ENCODE assay signal across 26 mouse cellular contexts in genomic region chr2:70155226-70155836, GRCm38 (mm10).
DNase-seq lines count a peak whose midpoint lies in the region; ATAC-seq and TF ChIP-seq lines count a peak whose summit lies in the region.
"Had no signal": no experiment of that assay in that cellular context is flagged by ENCODE, and none has a peak within 500 bp of the region (broad histone marks: within the 10 kb centered on the region; RNA-seq: fewer than 3 reads in every experiment).

No protein-coding gene starts in this region.

- H3K4me3 ChIP-seq in forebrain, embryonic 11.5 days (ENCODE audit: low read depth, low read length), result no peak overlapping the region
- H3K4me3 ChIP-seq in forebrain, embryonic 10.5 days, result no peak overlapping the region
- H3K4me3 ChIP-seq in neural tube, embryonic 13.5 days, result no peak overlapping the region
- H3K4me3 ChIP-seq in midbrain, postnatal 0 days (ENCODE audit: low read depth, low read length), result no peak overlapping the region
- no peak overlapping the region for H3K4me3 ChIP-seq in cerebellum, adult 2 months (replicated peaks; ENCODE audit: insufficient read depth, low read depth, low read length)
- no peak overlapping the region for H3K4me3 ChIP-seq in kidney, embryonic 15.5 days (replicated peaks)
- H3K4me3 ChIP-seq: embryonic facial prominence, embryonic 15.5 days; heart, embryonic 15.5 days; limb, embryonic 13.5 days; liver, embryonic 12.5 days; midbrain, embryonic 12.5 days had no signal

- H3K36me3 ChIP-seq in forebrain, embryonic 11.5 days (ENCODE audit: control insufficient read depth, insufficient read depth, low read length), result no peaks in the 10 kb centered on the region
- no peaks in the 10 kb centered on the region for H3K36me3 ChIP-seq in forebrain, embryonic 10.5 days (replicated peaks)
- no peaks in the 10 kb centered on the region for H3K36me3 ChIP-seq in neural tube, embryonic 13.5 days
- no peaks in the 10 kb centered on the region for H3K36me3 ChIP-seq in midbrain, postnatal 0 days (ENCODE audit: insufficient read depth, low read length)
- H3K36me3 ChIP-seq in kidney, embryonic 15.5 days, result no peaks in the 10 kb centered on the region
- H3K36me3 ChIP-seq: embryonic facial prominence, embryonic 15.5 days; heart, embryonic 15.5 days; limb, embryonic 13.5 days; liver, embryonic 12.5 days; midbrain, embryonic 12.5 days had no signal

- 80% methylated on average over 8 of the region's 8 CpGs for WGBS in forebrain, embryonic 11.5 days
- 88% methylated on average over 8 of the region's 8 CpGs for WGBS in forebrain, embryonic 10.5 days
- 61% methylated on average over 8 of the region's 8 CpGs for whole genome bisulfite sequencing in neural tube, embryonic 13.5 days
- WGBS in midbrain, postnatal 0 days, result 31% methylated on average over 8 of the region's 8 CpGs
- WGBS in cerebellum, adult 2 months, result 83% methylated on average over 8 of the region's 8 CpGs
- WGBS in kidney, embryonic 15.5 days, result 72% methylated on average over 8 of the region's 8 CpGs

- DNase-seq in forebrain, embryonic 11.5 days (ENCODE audit: low spot score), result no peak
- DNase-seq in forebrain, embryonic 10.5 days (ENCODE audit: extremely low spot score, low spot score), result no peak
- no peak for DNase-seq in neural tube, embryonic 10.5 days (ENCODE audit: extremely low spot score, low spot score)
- DNase-seq in midbrain, postnatal 0 days (ENCODE audit: low spot score), result no peak
- no peak for DNase-seq in cerebellum, adult 2 months
- DNase-seq: adrenal gland, adult 8-10 months; cerebellum, adult 8-10 months; gastrocnemius, postnatal 36 days; heart, postnatal 36 days; kidney, adult 8-10 months; kidney, postnatal 14 days; lung, adult 18-20 months; lung, postnatal 10 days; retina, postnatal 1 day; right cerebral cortex, postnatal 25 days; spleen, adult 18-20 months; thymus, postnatal 14 days had no signal

- no peak overlapping the region for H3K9ac ChIP-seq in forebrain, embryonic 11.5 days (ENCODE audit: low read length)
- H3K9ac ChIP-seq in neural tube, embryonic 13.5 days, result no peak overlapping the region
- H3K9ac ChIP-seq in midbrain, postnatal 0 days (replicated peaks; ENCODE audit: low read length, poor library complexity, severe bottlenecking), result no peak overlapping the region
- no peak overlapping the region for H3K9ac ChIP-seq in kidney, embryonic 15.5 days
- H3K9ac ChIP-seq: embryonic facial prominence, embryonic 15.5 days; heart, embryonic 15.5 days; hindbrain, embryonic 14.5 days; limb, embryonic 13.5 days; liver, embryonic 12.5 days; midbrain, embryonic 12.5 days had no signal

- TF ChIP-seq CTCF in midbrain, postnatal 0 days (IDR thresholded peaks at IDR 0.05), result no peak
- TF ChIP-seq CTCF in cerebellum, adult 2 months (IDR thresholded peaks at IDR 0.05; ENCODE audit: borderline replicate concordance, insufficient read depth, low read depth, low read length), result no peak

- H3K4me2 ChIP-seq in forebrain, embryonic 11.5 days (ENCODE audit: low read depth, low read length, severe bottlenecking), result no peak overlapping the region
- no peak overlapping the region for H3K4me2 ChIP-seq in neural tube, embryonic 13.5 days
- no peak overlapping the region for H3K4me2 ChIP-seq in midbrain, postnatal 0 days (ENCODE audit: low read depth, low read length, poor library complexity, severe bottlenecking)
- no peak overlapping the region for H3K4me2 ChIP-seq in kidney, embryonic 15.5 days
- H3K4me2 ChIP-seq: embryonic facial prominence, embryonic 15.5 days; heart, embryonic 15.5 days; hindbrain, embryonic 14.5 days; limb, embryonic 13.5 days; liver, embryonic 12.5 days; midbrain, embryonic 12.5 days had no signal

- peaks cover 6% of the 10 kb centered on the region; the same call in 1 of the 2 replicates for H3K4me1 ChIP-seq in forebrain, embryonic 11.5 days (replicated peaks; ENCODE audit: control insufficient read depth, insufficient read depth, low read length)
- peaks cover 17% of the 10 kb centered on the region for H3K4me1 ChIP-seq in forebrain, embryonic 10.5 days
- H3K4me1 ChIP-seq in neural tube, embryonic 13.5 days (replicated peaks), result peaks cover 30% of the 10 kb centered on the region
- no peaks in the 10 kb centered on the region; the same call in 1 of the 2 replicates for H3K4me1 ChIP-seq in midbrain, postnatal 0 days (ENCODE audit: insufficient read depth, low read length)
- no peaks in the 10 kb centered on the region for H3K4me1 ChIP-seq in cerebellum, adult 2 months (ENCODE audit: control insufficient read depth, insufficient read depth, low read length)
- peaks cover 12% of the 10 kb centered on the region for H3K4me1 ChIP-seq in kidney, embryonic 15.5 days
- H3K4me1 ChIP-seq: embryonic facial prominence, embryonic 15.5 days; heart, embryonic 15.5 days; limb, embryonic 13.5 days; liver, embryonic 12.5 days had no signal

- no peak for TF ChIP-seq POLR2A in cerebellum, adult 2 months (IDR thresholded peaks at IDR 0.05; ENCODE audit: borderline replicate concordance, insufficient read depth, low read length)

- no peaks in the 10 kb centered on the region for H3K27me3 ChIP-seq in forebrain, embryonic 11.5 days (ENCODE audit: control insufficient read depth, insufficient read depth, low read length)
- H3K27me3 ChIP-seq in forebrain, embryonic 10.5 days (ENCODE audit: poor library complexity, severe bottlenecking), result peaks cover 14% of the 10 kb centered on the region; the same call in 1 of the 2 replicates
- H3K27me3 ChIP-seq in neural tube, embryonic 13.5 days, result 0 out of 2 replicates have a peak, but pooled peaks cover 4% of the 10 kb centered on the region
- H3K27me3 ChIP-seq in midbrain, postnatal 0 days (ENCODE audit: insufficient read depth, low read length), result no peaks in the 10 kb centered on the region
- no peaks in the 10 kb centered on the region; the same call in 1 of the 2 replicates for H3K27me3 ChIP-seq in cerebellum, adult 2 months (ENCODE audit: control insufficient read depth, insufficient read depth, low read length)
- no peaks in the 10 kb centered on the region for H3K27me3 ChIP-seq in kidney, embryonic 15.5 days
- H3K27me3 ChIP-seq: embryonic facial prominence, embryonic 15.5 days; heart, embryonic 15.5 days; limb, embryonic 13.5 days; liver, embryonic 12.5 days; midbrain, embryonic 12.5 days had no signal

- no peaks in the 10 kb centered on the region for H3K9me3 ChIP-seq in forebrain, embryonic 11.5 days (ENCODE audit: control insufficient read depth, low read length)
- H3K9me3 ChIP-seq in forebrain, embryonic 10.5 days, result no peaks in the 10 kb centered on the region
- no peaks in the 10 kb centered on the region for H3K9me3 ChIP-seq in neural tube, embryonic 13.5 days
- no peaks in the 10 kb centered on the region for H3K9me3 ChIP-seq in midbrain, postnatal 0 days (ENCODE audit: low read length)
- H3K9me3 ChIP-seq in kidney, embryonic 15.5 days (replicated peaks), result no peaks in the 10 kb centered on the region
- H3K9me3 ChIP-seq: embryonic facial prominence, embryonic 15.5 days; heart, embryonic 15.5 days; limb, embryonic 13.5 days; liver, embryonic 12.5 days; midbrain, embryonic 12.5 days had no signal

- ATAC-seq in forebrain, embryonic 11.5 days (replicated peaks; ENCODE audit: low FRiP score), result no peak
- no peak for ATAC-seq in neural tube, embryonic 13.5 days (ENCODE audit: low read depth)
- ATAC-seq in midbrain, postnatal 0 days (ENCODE audit: low FRiP score), result no peak
- no peak for ATAC-seq in kidney, embryonic 15.5 days (replicated peaks; ENCODE audit: low FRiP score)
- ATAC-seq: activated CD4-positive, CD25-positive, alpha-beta regulatory T cell, adult 4 months; liver, embryonic 12.5 days had no signal

- 0 out of 2 replicates have a peak overlapping the region, but pooled peaks have one; percentile 12 for H3K27ac ChIP-seq in forebrain, embryonic 11.5 days (ENCODE audit: low read depth, low read length)
- no peak overlapping the region for H3K27ac ChIP-seq in forebrain, embryonic 10.5 days
- peak overlapping the region; percentile 49; the same call in 1 of the 2 replicates for H3K27ac ChIP-seq in neural tube, embryonic 13.5 days (replicated peaks)
- H3K27ac ChIP-seq in midbrain, postnatal 0 days (ENCODE audit: low read depth, low read length), result 0 out of 2 replicates have a peak overlapping the region, but pooled peaks have one; percentile 6
- no peak overlapping the region for H3K27ac ChIP-seq in cerebellum, adult 2 months (ENCODE audit: insufficient read depth, low read length)
- H3K27ac ChIP-seq in kidney, embryonic 15.5 days, result no peak overlapping the region
- H3K27ac ChIP-seq: embryonic facial prominence, embryonic 15.5 days; heart, embryonic 15.5 days; hindbrain, embryonic 14.5 days; limb, embryonic 13.5 days; liver, embryonic 12.5 days; midbrain, embryonic 12.5 days had no signal

Comparison
In these comparisons a context has a peak if more than half of its experiments do, and no peak if none do; other contexts are left out.
1. H3K27ac ChIP-seq: peak in forebrain, embryonic 11.5 days (single experiment), neural tube, embryonic 13.5 days (single experiment) and midbrain, postnatal 0 days (single experiment); none in forebrain, embryonic 10.5 days (single experiment), cerebellum, adult 2 months (single experiment) and kidney, embryonic 15.5 days (single experiment).